Mouse (Mus musculus) intestine, embryonic 15.5 days (tissue): Measurements from ENCODE around the gene Neurog2. TPM values are rescaled to one million over a fixed set of nuclear protein-coding genes. Genes with fewer than 3 reads are reported as not detected.

Source experiments
- ATAC-seq: fragments of 200-750 bp; cut with Nextera tagmentation; 2 replicates; pipeline ENCODE4 v1.8.0; 2017; ENCODE audit warnings: moderate TSS enrichment, moderate library complexity
- H3K27ac ChIP-seq: fragments of 300-500 bp; sonication (generic); 2 replicates; pipeline ENCODE4 v1.5.1; 2015; ENCODE audit warnings: mild to moderate bottlenecking, inconsistent platforms
- H3K27me3 ChIP-seq: fragments of 300-500 bp; sonication (generic); replicated peaks from 2 replicates; pipeline ENCODE4 v1.6.1; 2015; ENCODE audit warnings: inconsistent platforms
- H3K36me3 ChIP-seq: fragments of 300-500 bp; sonication (generic); 2 replicates; pipeline ENCODE4 v1.6.1; 2015; ENCODE audit warnings: inconsistent platforms
- H3K4me1 ChIP-seq: fragments of 300-500 bp; sonication (generic); replicated peaks from 2 replicates; pipeline ENCODE4 v1.6.1; 2015; ENCODE audit warnings: inconsistent platforms
- H3K4me2 ChIP-seq: fragments of 300-500 bp; sonication (generic); replicated peaks from 2 replicates; pipeline ENCODE4 v1.6.1; 2015; ENCODE audit warnings: mild to moderate bottlenecking, inconsistent platforms
- H3K4me3 ChIP-seq: fragments of 300-500 bp; sonication (generic); replicated peaks from 2 replicates; pipeline ENCODE4 v1.5.1; 2015; ENCODE audit warnings: inconsistent platforms
- H3K9ac ChIP-seq: fragments of 300-500 bp; sonication (generic); 2 replicates; pipeline ENCODE4 v1.6.1; 2015; ENCODE audit warnings: inconsistent platforms
- H3K9me3 ChIP-seq: fragments of 300-500 bp; sonication (generic); 2 replicates; pipeline ENCODE4 v1.6.1; 2016; ENCODE audit warnings: inconsistent platforms
- WGBS: fragments of 180-500 bp; shearing (Covaris S2); methylation state at CpG from one replicate; pipeline ENCODE4 v1.1.7; 2015; 5-methylcytosine and 5-hydroxymethylcytosine counted together
- polyA plus RNA-seq: library from polyadenylated mRNA; unstranded; fragments of >200 nt; fragmentation: Nextera tagmentation; extraction: Ambion mirVana; gene quantifications from 2 replicates; pipeline ENCODE4 v1.2.1, GENCODE M21; 2015

The Neurog2 gene
- polyA plus RNA-seq: 0.19 TPM in 1 of 2 replicates, not detected in the other

DNA sequence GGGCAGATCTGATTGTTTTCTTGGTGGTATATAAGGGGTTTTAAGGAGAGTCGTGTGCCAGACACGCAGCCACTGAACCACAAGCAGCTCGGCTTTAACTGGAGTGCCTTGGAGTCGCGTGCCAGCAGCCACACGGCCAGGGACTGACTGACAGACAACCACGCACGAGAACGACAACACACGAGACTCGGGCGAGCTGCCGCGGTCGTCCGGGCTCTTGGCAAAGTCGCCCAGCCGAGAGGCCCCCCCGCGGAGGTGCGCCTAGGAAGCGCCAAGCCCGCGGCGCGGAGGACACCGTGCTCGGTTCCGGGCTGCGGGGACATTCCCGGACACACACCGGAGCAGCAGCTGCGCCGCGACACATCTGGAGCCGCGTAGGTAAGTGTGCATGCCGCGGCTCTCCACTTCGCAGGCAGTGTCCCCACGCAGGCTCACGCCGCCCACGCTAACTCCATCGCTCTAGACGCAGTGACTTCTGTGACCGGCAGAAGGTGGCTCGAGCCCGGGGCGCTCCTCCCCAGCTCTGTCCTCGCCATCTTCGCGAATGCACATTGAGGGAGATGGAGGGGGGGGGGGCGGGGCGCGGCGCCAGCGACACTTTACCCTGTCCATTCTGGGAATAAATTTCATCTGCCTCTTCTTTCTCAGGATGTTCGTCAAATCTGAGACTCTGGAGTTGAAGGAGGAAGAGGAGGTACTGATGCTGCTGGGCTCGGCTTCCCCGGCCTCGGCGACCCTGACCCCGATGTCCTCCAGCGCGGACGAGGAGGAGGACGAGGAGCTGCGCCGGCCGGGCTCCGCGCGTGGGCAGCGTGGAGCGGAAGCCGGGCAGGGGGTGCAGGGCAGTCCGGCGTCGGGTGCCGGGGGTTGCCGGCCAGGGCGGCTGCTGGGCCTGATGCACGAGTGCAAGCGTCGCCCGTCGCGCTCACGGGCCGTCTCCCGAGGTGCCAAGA lies at the start of gene Neurog2:
Neurog2 (plus strand) TSS at position 56 of the 953 bp plus-strand sequence.
- H3K9ac ChIP-seq: no peak within 1 kb of the TSS
- ATAC-seq: peak; percentile 42
- H3K4me3 ChIP-seq: peak within 1 kb of the TSS; percentile 42
- H3K27ac ChIP-seq: no peak within 1 kb of the TSS
- H3K36me3 ChIP-seq: no peaks in the 10 kb centered on the region
- peaks cover 27% of the 10 kb centered on the region for H3K4me1 ChIP-seq
- peaks cover 79% of the 10 kb centered on the region for H3K27me3 ChIP-seq
- no peaks in the 10 kb centered on the region for H3K9me3 ChIP-seq
- H3K4me2 ChIP-seq: peak within 1 kb of the TSS; percentile 77
- WGBS: under 1% methylated on average over 91 of the region's 92 CpGs

DNA sequence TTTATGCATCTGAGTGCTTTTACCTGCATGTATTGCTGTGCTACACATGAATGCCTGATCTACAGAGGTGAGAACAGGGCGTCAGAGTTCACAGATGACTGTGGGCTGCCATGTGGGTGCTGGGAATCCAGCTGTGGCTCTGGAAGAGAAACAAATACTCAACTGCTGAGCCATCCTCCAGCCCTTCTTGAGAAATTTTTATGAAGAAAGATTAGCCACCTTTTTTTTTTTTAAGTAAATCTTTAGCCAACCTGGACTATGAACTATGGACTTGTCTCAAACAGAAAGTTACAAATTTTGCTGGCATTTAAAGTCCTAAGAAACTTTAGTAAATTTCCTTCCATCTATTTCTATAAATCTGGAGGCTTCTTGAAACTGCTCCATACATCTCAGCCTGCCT lies 35.8 kb upstream of the Neurog2 start:
- 0 out of 2 replicates have a peak, but pooled peaks cover 4% of the 10 kb centered on the region for H3K36me3 ChIP-seq
- no peaks in the 10 kb centered on the region for H3K27me3 ChIP-seq
- no peak for ATAC-seq
- H3K4me1 ChIP-seq: no peaks in the 10 kb centered on the region
- H3K9me3 ChIP-seq: no peaks in the 10 kb centered on the region
- no peak overlapping the region for H3K4me3 ChIP-seq
- no peak overlapping the region for H3K27ac ChIP-seq
- no peak overlapping the region for H3K9ac ChIP-seq
- WGBS: 83% methylated on average over 1 of the region's 1 CpGs
- no peak overlapping the region for H3K4me2 ChIP-seq

DNA sequence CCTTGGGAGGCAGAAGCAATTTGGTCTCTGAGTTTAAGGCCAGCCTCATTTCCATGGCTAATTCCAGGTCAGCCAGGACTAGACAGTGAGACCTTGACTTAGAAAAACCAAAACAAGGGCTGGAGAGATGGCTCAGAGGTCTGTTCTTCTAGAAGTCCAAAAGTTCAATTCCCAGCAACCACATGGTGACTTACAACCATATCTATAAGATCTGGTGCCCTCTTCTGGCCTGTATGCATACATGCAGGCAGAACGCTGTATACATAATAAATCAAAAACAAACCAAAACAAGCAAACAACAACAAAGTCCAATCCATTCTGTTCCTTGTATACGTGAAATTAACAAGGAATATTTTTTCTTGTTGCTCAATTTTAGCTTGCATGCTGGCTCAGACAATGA lies 24.8 kb upstream of the Neurog2 start:
- Histone ChIP-seq H3K27ac (no peak overlapping the region), H3K36me3 (peaks cover 13% of the 10 kb centered on the region; the same call in 1 of the 2 replicates), H3K4me2 (no peak overlapping the region), H3K9me3 (no peaks in the 10 kb centered on the region), H3K27me3 (no peaks in the 10 kb centered on the region), H3K9ac (no peak overlapping the region), H3K4me1 (no peaks in the 10 kb centered on the region), H3K4me3 (no peak overlapping the region)
- no peak for ATAC-seq
- 87% methylated on average over 2 of the region's 2 CpGs for WGBS

DNA sequence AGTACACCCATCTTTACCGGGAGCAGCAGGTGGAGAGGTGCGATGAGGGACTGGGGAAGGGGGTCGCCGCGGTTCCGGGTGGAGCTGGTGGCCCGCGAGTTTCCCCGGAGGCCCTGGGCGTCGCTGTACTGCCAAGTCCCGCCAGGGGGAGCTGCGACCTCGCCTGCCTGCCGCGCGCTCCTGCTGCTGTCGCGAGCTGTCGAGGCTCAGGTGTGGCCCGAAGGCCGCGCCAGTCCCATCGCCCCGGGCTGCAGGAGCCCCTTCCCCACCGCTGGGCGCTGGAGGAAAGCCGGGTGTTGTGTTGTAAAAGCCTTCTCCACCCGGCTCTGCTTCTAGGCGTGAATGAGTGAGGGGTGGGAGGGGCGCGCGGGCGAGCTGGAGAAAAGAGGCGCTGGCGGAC lies 7.6 kb upstream of the Neurog2 start:
- under 1% methylated on average over 36 of the region's 36 CpGs for WGBS
- Histone ChIP-seq H3K36me3 (no peaks in the 10 kb centered on the region), H3K27me3 (peaks cover 48% of the 10 kb centered on the region), H3K4me1 (peaks cover 17% of the 10 kb centered on the region), H3K9ac (no peak overlapping the region), H3K4me3 (peak overlapping the region; percentile 38), H3K9me3 (no peaks in the 10 kb centered on the region), H3K4me2 (peak overlapping the region; percentile 83), H3K27ac (no peak overlapping the region)
- ATAC-seq: peak; percentile 80

DNA sequence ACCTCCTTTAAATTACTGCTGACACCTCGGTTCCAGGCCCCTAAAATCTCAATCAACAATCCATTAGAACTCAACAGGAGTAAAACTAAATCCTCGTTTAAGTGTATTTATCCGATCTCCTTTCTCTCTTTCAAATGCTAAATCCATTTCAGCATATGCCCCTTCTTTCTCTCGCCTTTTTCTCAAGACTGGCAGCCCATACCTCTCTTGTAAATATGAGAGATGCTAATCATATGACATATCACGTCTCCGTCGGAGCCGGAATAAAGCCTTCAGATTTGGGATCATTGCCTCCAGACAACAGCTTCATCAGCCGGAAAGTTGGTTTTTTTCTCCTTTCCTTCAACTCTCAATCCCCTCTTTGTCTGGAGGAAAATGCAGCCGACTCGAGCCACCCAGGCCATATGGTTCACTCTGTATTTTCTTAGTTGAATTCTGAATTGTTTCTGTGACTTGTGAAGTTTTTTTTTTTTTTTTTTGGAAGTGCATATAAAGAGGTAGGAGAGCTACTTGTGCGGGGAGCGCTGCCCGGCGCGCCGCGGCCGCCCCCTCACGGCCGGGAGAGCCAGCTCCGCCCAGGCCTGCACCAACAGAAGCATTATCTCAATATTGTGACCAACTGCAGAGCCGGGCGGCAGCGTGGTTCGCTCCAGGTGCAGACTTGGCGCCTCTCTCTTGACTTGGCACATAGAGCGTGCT lies 7.1 kb upstream of the Neurog2 start:
- Histone ChIP-seq H3K4me3 (peak overlapping the region; percentile 38), H3K4me2 (peak overlapping the region; percentile 83), H3K9ac (no peak overlapping the region), H3K27ac (no peak overlapping the region), H3K36me3 (no peaks in the 10 kb centered on the region), H3K27me3 (peaks cover 52% of the 10 kb centered on the region), H3K4me1 (peaks cover 17% of the 10 kb centered on the region), H3K9me3 (no peaks in the 10 kb centered on the region)
- ATAC-seq: peak; percentile 27; the same call in 1 of the 2 replicates
- 2% methylated on average over 28 of the region's 28 CpGs for WGBS

DNA sequence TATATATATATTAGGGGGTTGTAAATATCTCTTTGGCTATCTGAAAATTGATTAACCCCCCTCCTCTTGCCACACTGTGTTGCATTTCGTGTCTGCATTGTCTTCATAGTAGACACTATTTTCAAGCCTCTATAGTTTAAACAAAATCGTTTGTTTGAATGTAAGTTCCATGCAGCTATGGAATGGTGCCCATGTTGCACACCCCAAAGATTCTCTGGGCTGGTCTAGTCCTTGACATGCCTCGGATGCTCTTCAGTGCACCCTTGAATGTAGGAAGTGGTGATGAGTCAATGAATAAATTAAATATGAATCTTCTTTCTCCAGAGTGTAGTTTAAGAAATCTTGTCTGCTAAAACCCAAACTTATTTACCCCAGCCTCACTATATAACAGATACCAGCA lies 6.4 kb upstream of the Neurog2 start:
- no peaks in the 10 kb centered on the region for H3K36me3 ChIP-seq
- 2% methylated on average over 3 of the region's 3 CpGs for WGBS
- H3K4me2 ChIP-seq: no peak overlapping the region

DNA sequence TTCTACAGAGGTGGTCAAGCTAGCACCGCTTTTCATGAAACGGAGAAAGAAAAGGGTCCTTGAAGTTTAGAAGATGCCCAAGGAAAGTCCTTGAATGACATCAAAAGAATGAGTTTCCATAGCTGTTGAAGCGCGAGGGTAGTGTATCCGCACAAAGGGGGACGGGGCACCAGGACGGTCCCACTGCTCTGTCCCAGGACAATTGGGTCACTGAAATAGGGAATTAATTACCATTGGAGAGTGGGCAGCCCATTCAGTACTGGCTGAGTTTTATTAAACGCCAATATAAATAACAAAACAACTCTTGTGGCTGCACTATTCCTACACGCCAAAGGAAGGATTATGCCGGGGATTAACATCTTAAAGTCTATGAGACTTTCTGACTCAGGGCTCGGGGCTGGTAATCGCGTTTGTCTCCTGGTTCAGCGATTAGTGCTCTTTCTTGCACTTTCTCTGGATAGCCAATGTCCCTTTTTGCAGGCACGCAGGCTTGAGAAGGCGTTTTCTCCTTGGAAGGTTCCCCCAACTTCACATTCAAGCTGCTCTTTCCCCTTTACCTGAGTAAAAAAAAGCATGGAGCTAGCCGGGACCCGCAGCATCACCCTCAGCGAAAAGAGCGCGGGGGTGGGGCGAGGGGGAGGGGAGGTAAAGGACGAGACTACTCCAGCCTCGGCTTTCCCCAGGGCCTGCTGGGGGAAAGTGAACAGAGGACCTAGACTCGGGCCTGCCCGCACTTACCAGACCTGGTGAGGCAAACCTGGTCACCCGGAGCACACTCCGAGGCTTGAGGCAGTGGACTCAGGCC lies 5.6 kb upstream of the Neurog2 start:
- peaks cover 20% of the 10 kb centered on the region for H3K4me1 ChIP-seq
- H3K4me3 ChIP-seq: no peak overlapping the region
- 2% methylated on average over 28 of the region's 28 CpGs for WGBS
- no peak overlapping the region for H3K27ac ChIP-seq
- ATAC-seq: no peak
- H3K9ac ChIP-seq: no peak overlapping the region
- no peak overlapping the region for H3K4me2 ChIP-seq
- H3K9me3 ChIP-seq: no peaks in the 10 kb centered on the region
- peaks cover 66% of the 10 kb centered on the region for H3K27me3 ChIP-seq
- no peaks in the 10 kb centered on the region for H3K36me3 ChIP-seq

More for the DNA sequence above, 6.4 kb upstream of the Neurog2 start:
- Histone ChIP-seq H3K27me3 (peaks cover 57% of the 10 kb centered on the region), H3K27ac (no peak overlapping the region), H3K4me3 (no peak overlapping the region), H3K9ac (no peak overlapping the region), H3K9me3 (no peaks in the 10 kb centered on the region), H3K4me1 (peaks cover 17% of the 10 kb centered on the region)
- no peak for ATAC-seq

DNA sequence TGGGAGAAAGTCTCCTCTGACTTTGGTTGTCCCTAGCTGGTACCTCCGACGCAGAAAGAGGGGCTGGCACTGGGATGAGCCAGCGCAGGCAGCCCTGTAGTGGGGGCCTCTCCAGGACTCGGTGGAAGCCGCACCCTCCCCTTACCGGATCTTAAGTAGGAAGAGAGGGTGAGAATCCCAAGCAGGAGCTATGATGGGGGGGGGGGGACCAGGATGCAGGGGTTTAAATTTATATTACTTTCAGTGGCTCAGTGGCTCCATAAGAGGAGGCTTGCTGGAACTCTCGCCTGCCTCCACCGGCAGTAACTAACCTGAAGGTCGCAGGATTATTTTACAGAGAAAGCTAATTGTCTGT lies 5.0 kb upstream of the Neurog2 start:
- no peak overlapping the region for H3K4me2 ChIP-seq
- ATAC-seq: no peak
- H3K27me3 ChIP-seq: peaks cover 72% of the 10 kb centered on the region
- peaks cover 24% of the 10 kb centered on the region for H3K4me1 ChIP-seq
- H3K36me3 ChIP-seq: no peaks in the 10 kb centered on the region
- H3K27ac ChIP-seq: no peak overlapping the region
- WGBS: 0% methylated on average over 9 of the region's 9 CpGs
- no peak overlapping the region for H3K4me3 ChIP-seq
- no peaks in the 10 kb centered on the region for H3K9me3 ChIP-seq
- no peak overlapping the region for H3K9ac ChIP-seq

DNA sequence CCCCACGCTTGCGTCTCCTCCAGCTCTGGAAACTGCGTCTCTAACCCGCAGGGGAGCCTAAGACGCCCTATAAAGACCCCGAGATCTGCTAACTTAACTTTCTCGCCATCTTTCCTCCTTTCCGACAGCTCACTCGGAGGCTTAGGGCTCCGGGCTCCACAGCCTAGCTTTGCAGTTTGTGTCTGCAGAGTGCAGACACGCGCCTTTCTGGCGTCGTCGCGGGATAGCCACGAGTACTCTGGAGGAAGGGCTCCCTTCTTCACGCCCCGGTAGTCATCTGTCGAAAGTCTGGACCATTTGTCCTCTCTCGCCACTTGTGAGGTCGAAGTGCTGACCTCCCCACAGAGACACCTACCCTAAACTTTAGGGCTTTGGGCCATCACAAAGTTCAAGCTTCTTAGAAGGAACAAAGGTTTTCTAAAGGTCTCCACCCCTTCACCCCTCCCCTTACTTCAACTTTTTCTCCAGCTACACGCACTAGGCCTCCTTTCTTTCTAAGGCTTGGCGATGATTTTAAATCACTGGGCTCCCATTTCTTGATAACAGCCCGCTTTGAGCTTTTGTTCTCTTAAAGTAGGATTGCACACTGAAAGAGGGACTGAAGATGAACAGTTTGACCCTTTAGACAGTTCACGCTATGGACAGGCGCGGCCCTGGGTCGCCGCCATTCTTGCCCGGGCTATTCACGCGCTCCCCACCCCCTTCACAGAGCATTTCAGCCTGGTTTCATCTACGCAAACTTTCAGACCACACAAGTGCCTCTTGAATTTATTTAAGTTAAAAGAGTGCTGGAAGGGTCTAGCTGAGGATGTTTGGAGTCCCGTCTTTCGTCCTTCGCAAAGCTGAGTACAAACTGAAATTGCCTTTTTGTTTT lies 4.4 kb upstream of the Neurog2 start:
- no peaks in the 10 kb centered on the region for H3K36me3 ChIP-seq
- H3K4me3 ChIP-seq: no peak overlapping the region
- no peak overlapping the region for H3K4me2 ChIP-seq
- no peak for ATAC-seq
- H3K9me3 ChIP-seq: no peaks in the 10 kb centered on the region
- H3K9ac ChIP-seq: no peak overlapping the region
- H3K27ac ChIP-seq: no peak overlapping the region
- WGBS: 2% methylated on average over 37 of the region's 37 CpGs
- peaks cover 77% of the 10 kb centered on the region for H3K27me3 ChIP-seq
- peaks cover 30% of the 10 kb centered on the region for H3K4me1 ChIP-seq

DNA sequence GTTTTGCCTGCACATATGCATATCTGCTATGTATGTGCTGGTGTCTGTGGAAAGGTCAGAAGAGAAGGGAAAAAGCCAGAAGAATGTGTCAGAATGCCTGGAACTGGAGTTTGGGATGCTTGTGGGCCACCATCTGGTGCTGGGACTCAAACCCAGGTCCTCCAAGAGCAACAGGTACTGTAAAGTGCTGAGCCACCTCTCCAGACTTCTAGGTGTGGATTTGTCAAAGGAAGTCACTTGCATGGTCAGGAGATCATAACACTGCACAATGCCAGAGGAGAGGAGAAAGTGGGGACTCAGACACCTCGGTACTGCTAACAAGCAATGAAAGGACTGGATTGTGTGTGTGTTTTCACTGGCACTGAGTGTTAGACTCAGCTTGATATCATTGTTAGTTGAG lies 2.7 kb upstream of the Neurog2 start:
- Histone ChIP-seq H3K36me3 (no peaks in the 10 kb centered on the region), H3K9ac (no peak overlapping the region), H3K4me1 (peaks cover 39% of the 10 kb centered on the region), H3K27me3 (peaks cover 87% of the 10 kb centered on the region), H3K9me3 (no peaks in the 10 kb centered on the region), H3K4me3 (no peak overlapping the region), H3K4me2 (no peak overlapping the region), H3K27ac (no peak overlapping the region)
- 7% methylated on average over 1 of the region's 1 CpGs for whole genome bisulfite sequencing
- no peak for ATAC-seq

DNA sequence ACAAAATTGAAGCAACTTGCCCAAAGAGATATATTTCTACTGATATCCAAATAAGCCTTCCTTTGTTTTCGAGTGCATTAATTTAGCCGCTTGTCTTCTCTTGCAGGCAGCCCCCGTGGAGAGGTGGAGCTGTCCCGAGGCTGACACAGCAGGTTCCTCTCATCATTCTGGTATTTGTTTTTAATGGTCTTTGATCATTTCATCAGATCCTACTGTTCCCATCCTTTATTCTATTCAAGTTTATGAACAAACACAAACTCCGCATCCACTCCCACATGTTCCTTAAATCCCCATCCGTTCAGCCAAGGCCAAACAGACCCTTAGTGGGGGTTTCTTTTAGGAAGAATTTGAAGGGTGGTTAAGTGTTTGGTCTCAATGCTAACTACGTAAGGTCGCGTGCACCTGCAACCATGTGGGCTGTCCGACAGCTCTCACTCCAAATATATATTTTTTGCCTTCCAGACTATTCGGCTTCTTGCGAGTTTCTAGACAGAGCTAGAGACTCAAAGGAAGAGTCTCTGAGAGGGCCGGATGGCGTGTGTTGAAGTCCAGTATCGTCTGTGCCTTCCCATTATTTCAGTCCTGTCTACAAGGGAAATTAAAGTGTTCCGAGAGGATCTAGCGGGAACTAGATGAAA lies 2.1 kb upstream of the Neurog2 start:
- Histone ChIP-seq H3K9me3 (no peaks in the 10 kb centered on the region), H3K9ac (no peak overlapping the region), H3K4me2 (no peak overlapping the region), H3K36me3 (no peaks in the 10 kb centered on the region), H3K27me3 (peaks cover 85% of the 10 kb centered on the region), H3K27ac (no peak overlapping the region), H3K4me3 (no peak overlapping the region), H3K4me1 (peaks cover 33% of the 10 kb centered on the region)
- no peak for ATAC-seq
- 4% methylated on average over 17 of the region's 17 CpGs for WGBS
